Mouse (Mus musculus) cerebellum, postnatal 14 days (tissue): ENCODE measurements around the gene Shmt2.

ENCODE experiments used
- DNase-seq, 2 experiments: peaks; one replicate each; pipeline ENCODE4 v3.0.0; 2021; ENCODE audit warnings: mixed read lengths in 2 of 2

Gene Shmt2

GRCm38 (mm10) chr10:127522088-127522581 is at the start of gene Shmt2:
Gene Shmt2 (minus strand): TSS chr10:127522444.
- peak; percentile 92 to 93 for DNase-seq

- DNase-seq, result no peak
These were observed 48.8 kb upstream of the Shmt2 start for GRCm38 (mm10) chr10:127570937-127571641.

GRCm38 (mm10) chr10:127570384-127570783 is 48.1 kb upstream of the Shmt2 start:
- DNase-seq, result no peak

GRCm38 (mm10) chr10:127569450-127569849 is 47.2 kb upstream of the Shmt2 start:
- peak; percentile 90 to 93 for DNase-seq

GRCm38 (mm10) chr10:127566553-127567326 is 44.5 kb upstream of the Shmt2 start:
- DNase-seq, result peak in 1 of 2 experiments; percentile 51

- DNase-seq, result no peak
These were observed 42.1 kb upstream of the Shmt2 start for GRCm38 (mm10) chr10:127564301-127564700.

GRCm38 (mm10) chr10:127563840-127564239 is 41.6 kb upstream of the Shmt2 start:
- DNase-seq, result no peak

- no peak for DNase-seq
These were observed 38.9 kb upstream of the Shmt2 start for GRCm38 (mm10) chr10:127561145-127561544.

- DNase-seq, result peak in 1 of 2 experiments; percentile 59
These were observed 35.2 kb upstream of the Shmt2 start for GRCm38 (mm10) chr10:127557397-127557796.

GRCm38 (mm10) chr10:127555703-127556102 is 33.5 kb upstream of the Shmt2 start:
- DNase-seq, result peak; percentile 63 to 81

- no peak for DNase-seq
These were observed 27.6 kb upstream of the Shmt2 start for GRCm38 (mm10) chr10:127549892-127550291.

- peak in 1 of 2 experiments; percentile 61 for DNase-seq
These were observed 26.0 kb upstream of the Shmt2 start for GRCm38 (mm10) chr10:127548236-127548635.

GRCm38 (mm10) chr10:127546505-127546904 is 24.3 kb upstream of the Shmt2 start:
- no peak for DNase-seq

GRCm38 (mm10) chr10:127544375-127544774 is 22.1 kb upstream of the Shmt2 start:
- no peak for DNase-seq

- DNase-seq, result no peak
These were observed 21.7 kb upstream of the Shmt2 start for GRCm38 (mm10) chr10:127543916-127544315.

GRCm38 (mm10) chr10:127542720-127543119 is 20.5 kb upstream of the Shmt2 start:
- peak; percentile 66 to 75 for DNase-seq

- DNase-seq, result peak; percentile 72 to 81
These were observed 19.8 kb upstream of the Shmt2 start for GRCm38 (mm10) chr10:127542084-127542483.

GRCm38 (mm10) chr10:127541510-127541909 is 19.3 kb upstream of the Shmt2 start:
- DNase-seq, result no peak

- peak; percentile 92 to 94 for DNase-seq
These were observed 15.8 kb upstream of the Shmt2 start for GRCm38 (mm10) chr10:127537854-127538583.

GRCm38 (mm10) chr10:127536586-127537314 is 14.5 kb upstream of the Shmt2 start:
- DNase-seq, result peak; percentile 77 to 82

- DNase-seq, result no peak
These were observed 12.7 kb upstream of the Shmt2 start for GRCm38 (mm10) chr10:127534929-127535384.
